Mouse (Mus musculus) MEL (cell line): Measurements from ENCODE around the gene Mex3a. TPM values are rescaled to one million over a fixed set of nuclear protein-coding genes. Genes with fewer than 3 reads are reported as not detected.

Experiments used
- DNase-seq: peaks from one replicate; pipeline ENCODE4 v3.0.0; 2011; ENCODE audit warnings: low read depth, low spot score
- H3K27ac ChIP-seq: 2 replicates; pipeline ENCODE4 v1.5.1; 2012; ENCODE audit warnings: low read depth, mild to moderate bottlenecking, control low read depth, low read length, moderate library complexity; ENCODE audit not compliant: control insufficient read depth
- H3K27me3 ChIP-seq, 2 experiments: fragments of 150-350 bp in 1 of 2; sonication (generic) in 1 of 2; 2 replicates each; pipeline ENCODE4 v1.6.1; 2012; ENCODE audit warnings: low read length in 2 of 2, mild to moderate bottlenecking in 2 of 2, improper control_type of control experiment in 1 of 2, moderate library complexity in 1 of 2; ENCODE audit not compliant: insufficient read depth in 2 of 2, control insufficient read depth in 1 of 2
- H3K36me3 ChIP-seq, 2 experiments: 2 replicates each; pipeline ENCODE4 v1.6.1; 2012 to 2014; ENCODE audit warnings: low read length in 2 of 2, improper control_type of control experiment in 1 of 2, inconsistent platforms in 1 of 2, mild to moderate bottlenecking in 1 of 2; ENCODE audit not compliant: insufficient read depth in 2 of 2, control insufficient read depth in 1 of 2
- H3K4me1 ChIP-seq, 2 experiments: fragments of 150-350 bp in 1 of 2; sonication (generic) in 1 of 2; 2 replicates each; pipeline ENCODE4 v1.6.1; 2012; ENCODE audit warnings: low read length in 2 of 2, improper control_type of control experiment in 1 of 2, mild to moderate bottlenecking in 1 of 2; ENCODE audit not compliant: insufficient read depth in 2 of 2, control insufficient read depth in 1 of 2
- H3K4me3 ChIP-seq, 2 experiments: fragments of 150-350 bp in 1 of 2; sonication (generic) in 1 of 2; 2 replicates each; pipeline ENCODE4 v1.5.1; 2012; ENCODE audit warnings: low read depth in 2 of 2, low read length in 2 of 2, mild to moderate bottlenecking in 2 of 2, moderate library complexity in 2 of 2, control low read depth in 1 of 2, improper control_type of control experiment in 1 of 2; ENCODE audit not compliant: control insufficient read depth in 1 of 2, insufficient read depth in 1 of 2
- H3K79me2 ChIP-seq: 2 replicates; pipeline ENCODE4 v1.6.1; 2012; ENCODE audit warnings: mild to moderate bottlenecking, low read length, moderate library complexity; ENCODE audit not compliant: control insufficient read depth, poor library complexity, insufficient read depth
- H3K9ac ChIP-seq: 2 replicates; pipeline ENCODE4 v1.6.1; 2012; ENCODE audit warnings: low read depth, mild to moderate bottlenecking, control low read depth, low read length, moderate library complexity; ENCODE audit not compliant: control insufficient read depth, poor library complexity, severe bottlenecking
- H3K9me3 ChIP-seq: fragments of 150-350 bp; sonication (generic); replicated peaks from 2 replicates; pipeline ENCODE4 v1.6.1; 2012; ENCODE audit warnings: mild to moderate bottlenecking, low read length, improper control_type of control experiment, moderate library complexity; ENCODE audit not compliant: insufficient read depth
- BHLHE40 ChIP-seq: IDR thresholded peaks from 2 replicates; pipeline ENCODE4 v1.6.1; 2012; ENCODE audit warnings: low read depth, mild to moderate bottlenecking, inconsistent platforms, low read length, improper control_type of control experiment, borderline replicate concordance
- CHD1 ChIP-seq: IDR thresholded peaks from 2 replicates; pipeline ENCODE4 v1.6.1; 2012; ENCODE audit warnings: low read depth, mild to moderate bottlenecking, inconsistent platforms, low read length, improper control_type of control experiment
- CHD2 ChIP-seq: IDR thresholded peaks from 2 replicates; pipeline ENCODE4 v1.6.1; 2011; ENCODE audit warnings: low read length, improper control_type of control experiment
- CTCF ChIP-seq, 3 experiments: IDR thresholded peaks in 2 of 3; conservative IDR thresholded peaks in 1 of 3; 2 replicates each; pipeline ENCODE4 v1.5.1; 2011 to 2012; ENCODE audit warnings: low read length in 3 of 3, low read depth in 2 of 3, mild to moderate bottlenecking in 2 of 3, improper control_type of control experiment in 1 of 3, inconsistent platforms in 1 of 3, mixed read lengths in 1 of 3, moderate library complexity in 1 of 3; ENCODE audit not compliant: control insufficient read depth in 1 of 3, insufficient read depth in 1 of 3, poor library complexity in 1 of 3, severe bottlenecking in 1 of 3
- E2F4 ChIP-seq: IDR thresholded peaks from 2 replicates; pipeline ENCODE4 v1.6.1; 2011; ENCODE audit warnings: low read depth, low read length, improper control_type of control experiment, borderline replicate concordance
- ELF1 ChIP-seq: IDR thresholded peaks from 2 replicates; pipeline ENCODE4 v1.6.1; 2014; ENCODE audit warnings: low read depth, mild to moderate bottlenecking, inconsistent platforms, low read length, improper control_type of control experiment, moderate library complexity
- EP300 ChIP-seq, 2 experiments: IDR thresholded peaks; 2 replicates each; pipeline ENCODE4 v1.6.1; 2011; ENCODE audit warnings: improper control_type of control experiment in 2 of 2, low read length in 2 of 2, low read depth in 1 of 2, mild to moderate bottlenecking in 1 of 2
- ETS1 ChIP-seq: IDR thresholded peaks from 2 replicates; pipeline ENCODE4 v1.6.1; 2012; ENCODE audit warnings: low read depth, mild to moderate bottlenecking, inconsistent platforms, low read length, improper control_type of control experiment, moderate library complexity
- GABPA ChIP-seq: IDR thresholded peaks from 2 replicates; pipeline ENCODE4 v1.6.1; 2012; ENCODE audit warnings: low read depth, mild to moderate bottlenecking, inconsistent platforms, low read length, improper control_type of control experiment, moderate library complexity
- GATA1 ChIP-seq: IDR thresholded peaks from 2 replicates; pipeline ENCODE4 v1.6.1; 2011; ENCODE audit warnings: low read depth, low read length, improper control_type of control experiment
- HCFC1 ChIP-seq: IDR thresholded peaks from 2 replicates; pipeline ENCODE4 v1.6.1; 2012; ENCODE audit warnings: low read depth, mild to moderate bottlenecking, inconsistent platforms, low read length, improper control_type of control experiment, moderate library complexity
- JUND ChIP-seq: IDR thresholded peaks from 2 replicates; pipeline ENCODE4 v1.6.1; 2011; ENCODE audit warnings: low read depth, mild to moderate bottlenecking, improper control_type of control experiment, low read length
- KAT2A ChIP-seq: conservative IDR thresholded peaks from 2 replicates; pipeline ENCODE4 v1.6.1; 2012; ENCODE audit warnings: low read depth, low read length, improper control_type of control experiment, inconsistent platforms
- MAFK ChIP-seq: IDR thresholded peaks from 2 replicates; pipeline ENCODE4 v1.6.1; 2011; ENCODE audit warnings: low read depth, mild to moderate bottlenecking, low read length, improper control_type of control experiment, borderline replicate concordance
- MAX ChIP-seq: IDR thresholded peaks from 2 replicates; pipeline ENCODE4 v1.6.1; 2011; ENCODE audit warnings: low read length, improper control_type of control experiment
- MEF2A ChIP-seq: IDR thresholded peaks from 2 replicates; pipeline ENCODE4 v1.6.1; 2014; ENCODE audit warnings: low read depth, mild to moderate bottlenecking, inconsistent platforms, low read length, improper control_type of control experiment; ENCODE audit not compliant: poor library complexity, insufficient replicate concordance, severe bottlenecking; ENCODE audit errors: extremely low read depth
- MXI1 ChIP-seq: IDR thresholded peaks from 2 replicates; pipeline ENCODE4 v1.6.1; 2011; ENCODE audit warnings: mild to moderate bottlenecking, low read depth, low read length, improper control_type of control experiment
- MYB ChIP-seq: IDR thresholded peaks from 2 replicates; pipeline ENCODE4 v1.6.1; 2011; ENCODE audit warnings: mild to moderate bottlenecking, low read depth, low read length, improper control_type of control experiment
- MYC ChIP-seq: IDR thresholded peaks from 2 replicates; pipeline ENCODE4 v1.6.1; 2011; ENCODE audit warnings: low read depth, mild to moderate bottlenecking, low read length, improper control_type of control experiment, moderate library complexity
- NELFE ChIP-seq: IDR thresholded peaks from 2 replicates; pipeline ENCODE4 v1.6.1; 2011; ENCODE audit warnings: low read depth, low read length, improper control_type of control experiment
- NRF1 ChIP-seq: IDR thresholded peaks from 2 replicates; pipeline ENCODE4 v1.6.1; 2014; ENCODE audit warnings: low read depth, mild to moderate bottlenecking, inconsistent platforms, low read length, improper control_type of control experiment, moderate library complexity; ENCODE audit not compliant: poor library complexity, insufficient read depth, severe bottlenecking
- POLR2A ChIP-seq, 2 experiments: IDR thresholded peaks; 2 replicates each; pipeline ENCODE4 v1.6.1; 2011 to 2012; ENCODE audit warnings: low read length in 2 of 2, mild to moderate bottlenecking in 2 of 2, control low read depth in 1 of 2, improper control_type of control experiment in 1 of 2, low read depth in 1 of 2, moderate library complexity in 1 of 2; ENCODE audit not compliant: control insufficient read depth in 1 of 2, insufficient read depth in 1 of 2, poor library complexity in 1 of 2
- POLR2AphosphoS2 ChIP-seq: IDR thresholded peaks from 2 replicates; pipeline ENCODE4 v1.6.1; 2011; ENCODE audit warnings: low read length, improper control_type of control experiment
- POLR2AphosphoS5 ChIP-seq: IDR thresholded peaks from 2 replicates; pipeline ENCODE4 v1.6.1; 2012; ENCODE audit warnings: low read depth, borderline replicate concordance, mild to moderate bottlenecking, inconsistent platforms, low read length, moderate library complexity, mixed read lengths
- RAD21 ChIP-seq: IDR thresholded peaks from 2 replicates; pipeline ENCODE4 v1.6.1; 2011; ENCODE audit warnings: mild to moderate bottlenecking, low read depth, low read length, improper control_type of control experiment
- RCOR1 ChIP-seq: IDR thresholded peaks from 2 replicates; pipeline ENCODE4 v1.6.1; 2012; ENCODE audit warnings: low read depth, mild to moderate bottlenecking, inconsistent platforms, low read length, improper control_type of control experiment
- SIN3A ChIP-seq: IDR thresholded peaks from 2 replicates; pipeline ENCODE4 v1.6.1; 2012; ENCODE audit warnings: low read length, improper control_type of control experiment, inconsistent platforms
- SMC3 ChIP-seq: IDR thresholded peaks from 2 replicates; pipeline ENCODE4 v1.6.1; 2011; ENCODE audit warnings: low read depth, low read length, improper control_type of control experiment
- TAL1 ChIP-seq: IDR thresholded peaks from 2 replicates; pipeline ENCODE4 v1.6.1; 2012; ENCODE audit warnings: mild to moderate bottlenecking, inconsistent platforms, low read length, moderate library complexity, mixed read lengths
- TBP ChIP-seq: IDR thresholded peaks from 2 replicates; pipeline ENCODE4 v1.8.0; 2011; ENCODE audit warnings: low read depth, low read length, improper control_type of control experiment
- TCF12 ChIP-seq: IDR thresholded peaks from 2 replicates; pipeline ENCODE4 v1.6.1; 2014; ENCODE audit warnings: low read depth, mild to moderate bottlenecking, inconsistent platforms, low read length, improper control_type of control experiment, moderate library complexity
- UBTF ChIP-seq: IDR thresholded peaks from 2 replicates; pipeline ENCODE4 v1.6.1; 2012; ENCODE audit warnings: low read depth, mild to moderate bottlenecking, inconsistent platforms, low read length, improper control_type of control experiment, moderate library complexity, borderline replicate concordance; ENCODE audit not compliant: insufficient read depth
- USF1 ChIP-seq: IDR thresholded peaks from 2 replicates; pipeline ENCODE4 v1.6.1; 2014; ENCODE audit warnings: low read depth, mild to moderate bottlenecking, inconsistent platforms, low read length, improper control_type of control experiment, moderate library complexity
- USF2 ChIP-seq, 2 experiments: IDR thresholded peaks; 2 replicates each; pipeline ENCODE4 v1.6.1; 2011 to 2012; ENCODE audit warnings: improper control_type of control experiment in 2 of 2, low read length in 2 of 2, borderline replicate concordance in 1 of 2, inconsistent platforms in 1 of 2, low read depth in 1 of 2, mild to moderate bottlenecking in 1 of 2; ENCODE audit not compliant: insufficient read depth in 1 of 2
- ZKSCAN1 ChIP-seq: IDR thresholded peaks from 2 replicates; pipeline ENCODE4 v1.6.1; 2012; ENCODE audit warnings: low read depth, mild to moderate bottlenecking, inconsistent platforms, low read length, improper control_type of control experiment, moderate library complexity
- ZMIZ1 ChIP-seq: IDR thresholded peaks from 2 replicates; pipeline ENCODE4 v1.6.1; 2012; ENCODE audit warnings: low read depth, mild to moderate bottlenecking, inconsistent platforms, low read length, improper control_type of control experiment, moderate library complexity
- ZNF384 ChIP-seq: IDR thresholded peaks from 2 replicates; pipeline ENCODE4 v1.6.1; 2012; ENCODE audit warnings: low read depth, mild to moderate bottlenecking, inconsistent platforms, low read length, improper control_type of control experiment
- polyA plus RNA-seq, 2 experiments: library from polyadenylated mRNA; stranded (reverse) in 1 of 2; unstranded in 1 of 2; fragments of >175 nt in 1 of 2; fragments of >200 nt in 1 of 2; gene quantifications; 2 replicates each; pipeline versions ENCODE4 v1.2.1 to v1.2.4; 2012; ENCODE audit warnings: low replicate concordance in 2 of 2, low read depth in 1 of 2; ENCODE audit not compliant: insufficient read length in 2 of 2, insufficient read depth in 1 of 2, missing spikeins in 1 of 2
- total RNA-seq: library from RNA; depleted of rRNA; stranded (reverse); fragments of 300-350 nt; gene quantifications from 2 replicates; pipeline ENCODE4 v1.2.3, GENCODE M21; 2012

Gene Mex3a
- total and polyA plus RNA-seq, 3 experiments = 5.5 to 10.1 TPM; not detected in 1

GRCm38 (mm10) chr3:88521803-88522331, 10.3 kb upstream of the Mex3a start:
- no peaks in the 10 kb centered on the region for H3K36me3 ChIP-seq
- H3K27me3 ChIP-seq = no peaks in the 10 kb centered on the region
- no peaks in the 10 kb centered on the region for H3K79me2 ChIP-seq
- H3K27ac ChIP-seq = no peak overlapping the region
- no peaks in the 10 kb centered on the region for H3K9me3 ChIP-seq
- DNase-seq = peak; percentile 88
- H3K4me3 ChIP-seq = no peak overlapping the region
- H3K9ac ChIP-seq = no peak overlapping the region
- peaks cover 0 to 3% of the 10 kb centered on the region in 2 experiments; a peak in 1 of 4 replicates for H3K4me1 ChIP-seq
- TF ChIP-seq NELFE = no peak
- no peak for TF ChIP-seq MAX
- TF ChIP-seq KAT2A = no peak
- no peak for TF ChIP-seq GATA1
- TF ChIP-seq ZNF384 = no peak
- no peak for TF ChIP-seq JUND
- TF ChIP-seq MXI1 = peak; percentile 34; the same call in 1 of the 2 replicates
- no peak for TF ChIP-seq CHD1
- TF ChIP-seq EP300 (IDR thresholded peaks at IDR 0.05; ENCODE audit: low read depth in 1 of 2, low read length in 2 of 2) = no peak
- 0 out of 2 replicates have a peak, but pooled peaks have one; percentile 23 for TF ChIP-seq HCFC1
- no peak for TF ChIP-seq TAL1
- TF ChIP-seq CTCF (IDR thresholded peaks at IDR 0.05 in 2 of 3, conservative IDR thresholded peaks at IDR 0.05 in 1 of 3; ENCODE audit: control insufficient read depth in 1 of 3, insufficient read depth in 1 of 3, low read depth in 2 of 3, low read length in 3 of 3, poor library complexity in 1 of 3, severe bottlenecking in 1 of 3) = peak in 2 of 3 experiments; percentile 98 to 100; a peak in 5 of 6 replicates
- TF ChIP-seq ELF1 = peak; percentile 39; the same call in 1 of the 2 replicates
- TF ChIP-seq BHLHE40 = peak; percentile 48; the same call in 1 of the 2 replicates
- no peak for TF ChIP-seq MYB
- TF ChIP-seq SIN3A = no peak; the same call in none of the 2 replicates
- TF ChIP-seq POLR2A (IDR thresholded peaks at IDR 0.05; ENCODE audit: control insufficient read depth in 1 of 2, insufficient read depth in 1 of 2, low read depth in 1 of 2, low read length in 2 of 2, poor library complexity in 1 of 2) = no peak
- TF ChIP-seq UBTF = no peak
- no peak for TF ChIP-seq USF2 (IDR thresholded peaks at IDR 0.05; ENCODE audit: borderline replicate concordance in 1 of 2, insufficient read depth in 1 of 2, low read depth in 1 of 2, low read length in 2 of 2)
- no peak for TF ChIP-seq ZKSCAN1
- peak; percentile 100 for TF ChIP-seq SMC3
- TF ChIP-seq TBP = no peak
- TF ChIP-seq MEF2A = no peak
- no peak for TF ChIP-seq CHD2
- no peak for TF ChIP-seq USF1
- TF ChIP-seq MAFK = no peak
- TF ChIP-seq NRF1 = no peak
- no peak for TF ChIP-seq POLR2AphosphoS2
- TF ChIP-seq GABPA = no peak
- no peak for TF ChIP-seq ZMIZ1
- TF ChIP-seq RCOR1 = no peak
- peak; percentile 48; the same call in 1 of the 2 replicates for TF ChIP-seq MYC
- peak; percentile 100 for TF ChIP-seq RAD21
- TF ChIP-seq TCF12 = 0 out of 2 replicates have a peak, but pooled peaks have one; percentile 10
- TF ChIP-seq ETS1 = no peak
- TF ChIP-seq POLR2AphosphoS5 = no peak
- TF ChIP-seq E2F4 = no peak
